Mouse (Mus musculus): ENCODE data around the gene Syne1.

- TF ChIP-seq POLR2A (IDR thresholded peaks at IDR 0.05; ENCODE audit: insufficient read depth, low read depth, low read length): no peak
- no peak for TF ChIP-seq CTCF (IDR thresholded peaks at IDR 0.05; ENCODE audit: insufficient read depth, low read depth, low read length)
These were observed 218.5 kb downstream of the Syne1 start for GRCm38 (mm10) chr10:5332801-5333200.
